Mouse (Mus musculus) kidney, adult 2 months (tissue): ENCODE measurements around the gene Ptn.

ENCODE experiments used
- CTCF ChIP-seq: fragments of 200-500 bp; conservative IDR thresholded peaks from 2 replicates; pipeline ENCODE4 v1.5.1; 2011; ENCODE audit warnings: low read depth, mild to moderate bottlenecking, control low read depth, low read length, moderate library complexity, mixed read lengths; ENCODE audit not compliant: insufficient read depth, insufficient read length
- POLR2A ChIP-seq: fragments of 200-500 bp; IDR thresholded peaks from one replicate; pipeline ENCODE4 v1.6.1; 2011; ENCODE audit warnings: low read depth, low read length, control low read depth

DNA sequence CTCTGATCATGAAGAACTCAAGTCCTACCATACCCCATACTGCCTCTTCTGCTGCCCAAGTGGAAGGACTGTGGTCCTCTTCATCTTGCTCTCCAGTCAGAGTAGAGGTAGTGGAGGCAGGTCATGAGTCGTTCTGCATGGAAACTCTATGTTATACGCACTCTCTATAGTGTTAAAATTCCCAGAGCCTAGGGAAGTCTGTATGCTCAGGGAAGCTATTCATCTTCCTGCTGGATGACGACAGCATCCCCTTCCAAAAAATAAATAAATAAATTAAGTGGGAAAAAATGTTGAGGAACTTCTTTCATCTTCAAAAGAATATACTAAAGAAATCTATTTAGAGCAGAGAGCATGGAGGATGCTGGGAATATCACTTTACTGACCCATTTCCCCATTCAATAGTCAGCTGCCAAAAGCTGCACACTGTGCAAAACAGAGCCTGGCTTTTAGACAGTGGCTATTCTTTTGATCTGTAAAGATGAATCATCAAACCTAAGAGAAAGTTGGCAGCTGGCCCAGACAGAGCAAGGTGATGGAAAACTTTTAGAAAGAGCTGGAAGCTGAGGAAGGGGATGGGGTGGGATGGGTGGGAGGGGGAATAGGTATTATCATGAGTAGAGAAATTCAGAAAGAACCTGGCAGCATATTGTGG, 84.4 kb downstream of the Ptn start:
- TF ChIP-seq CTCF (no peak), POLR2A (no peak)
